Mouse (Mus musculus): Measurements from ENCODE around the gene Tmem239. TPM values are rescaled to one million over a fixed set of nuclear protein-coding genes. Genes with fewer than 3 reads are reported as not detected.

Gene Tmem239
- polyA plus RNA-seq, 1 experiment from 2014 or later: 0.11 TPM

DNA sequence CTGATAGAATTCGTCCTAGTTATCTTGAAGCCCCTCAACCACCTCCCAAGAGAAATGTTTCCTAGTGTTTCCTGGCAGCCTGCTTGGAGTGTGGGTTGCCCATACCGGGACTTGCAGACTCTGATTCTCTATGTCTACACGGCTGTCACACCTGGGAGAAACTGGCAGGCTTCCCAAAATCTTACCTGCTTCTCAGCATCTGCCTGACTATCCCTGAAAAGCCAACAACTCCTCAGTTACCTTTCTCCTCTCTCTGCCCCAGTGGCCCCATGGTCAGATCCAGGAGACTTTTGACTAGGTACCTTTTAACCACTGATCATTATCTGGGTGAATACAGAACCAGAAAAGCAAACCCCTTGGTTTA is 45.4 kb downstream of the Tmem239 start:
- H3K4me1 ChIP-seq: peaks cover 49% of the 10 kb centered on the region
- H3K9ac ChIP-seq: peak overlapping the region; percentile 93
- H3K27me3 ChIP-seq (replicated peaks): peaks cover 6% of the 10 kb centered on the region
- no peak for ATAC-seq (ENCODE audit: extremely low read depth, insufficient number of reproducible peaks, low FRiP score, low TSS enrichment)
- H3K27ac ChIP-seq (replicated peaks): no peak overlapping the region
- no peaks in the 10 kb centered on the region for H3K36me3 ChIP-seq
- no peaks in the 10 kb centered on the region for H3K9me3 ChIP-seq
- H3K4me3 ChIP-seq: peak overlapping the region; percentile 86
- peak overlapping the region; percentile 77 for H3K4me2 ChIP-seq
- 55% methylated on average over 3 of the region's 3 CpGs for WGBS

DNA sequence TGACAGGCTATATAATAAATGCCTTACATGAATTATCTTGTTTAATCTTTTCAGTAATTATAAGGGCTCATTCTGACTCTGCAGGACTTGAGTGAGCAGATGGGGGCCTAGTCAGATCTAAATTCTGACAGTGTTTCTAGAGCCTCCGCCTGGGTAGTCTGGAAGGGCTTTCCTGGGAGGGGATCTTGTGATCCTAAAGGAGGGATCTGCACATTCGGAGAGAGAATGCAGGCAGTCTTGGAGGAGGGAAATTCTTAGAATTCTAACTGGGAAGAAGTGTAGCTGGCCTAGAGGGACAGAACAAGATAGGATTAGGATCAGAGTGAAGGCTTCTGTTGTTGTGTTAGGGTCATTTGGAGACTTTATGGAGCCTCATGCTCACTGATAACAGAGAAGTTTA is 46.0 kb downstream of the Tmem239 start:
- no peaks in the 10 kb centered on the region for H3K36me3 ChIP-seq
- H3K4me3 ChIP-seq: no peak overlapping the region
- peaks cover 6% of the 10 kb centered on the region for H3K27me3 ChIP-seq (replicated peaks)
- H3K9ac ChIP-seq: 0 out of 2 replicates have a peak overlapping the region, but pooled peaks have one; percentile 53
- ATAC-seq (ENCODE audit: extremely low read depth, insufficient number of reproducible peaks, low FRiP score, low TSS enrichment): no peak
- no peak overlapping the region for H3K27ac ChIP-seq (replicated peaks)
- H3K9me3 ChIP-seq: no peaks in the 10 kb centered on the region
- peaks cover 54% of the 10 kb centered on the region for H3K4me1 ChIP-seq
- WGBS: 45% methylated on average over 2 of the region's 2 CpGs
- H3K4me2 ChIP-seq: peak overlapping the region; percentile 77; the same call in 1 of the 2 replicates

DNA sequence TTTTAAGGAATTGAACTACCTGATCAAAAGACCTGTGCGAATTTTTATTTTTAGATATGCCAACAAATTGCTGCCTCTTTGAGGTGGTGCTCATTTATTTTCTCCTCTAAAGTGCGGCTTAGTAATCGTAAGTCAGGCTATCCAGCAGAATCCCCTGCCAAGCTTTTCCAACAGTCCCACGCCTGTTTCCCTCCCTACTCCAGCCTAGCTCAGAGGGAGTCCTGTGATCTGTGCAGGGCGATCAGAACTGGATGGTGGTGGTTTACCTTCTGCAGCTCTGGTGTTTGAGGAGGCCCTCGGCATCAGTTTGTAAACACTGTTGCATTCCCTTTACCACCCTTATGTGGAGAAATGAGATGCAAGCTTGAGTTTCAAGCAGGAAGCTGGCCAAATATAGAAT is 47.1 kb downstream of the Tmem239 start:
- peak overlapping the region; percentile 14; the same call in 1 of the 2 replicates for H3K9ac ChIP-seq
- no peaks in the 10 kb centered on the region for H3K36me3 ChIP-seq
- no peak for ATAC-seq (ENCODE audit: extremely low read depth, insufficient number of reproducible peaks, low FRiP score, low TSS enrichment)
- 60% methylated on average over 6 of the region's 6 CpGs for WGBS
- no peaks in the 10 kb centered on the region for H3K9me3 ChIP-seq
- 0 out of 2 replicates have a peak overlapping the region, but pooled peaks have one; percentile 16 for H3K4me2 ChIP-seq
- H3K27ac ChIP-seq (replicated peaks): no peak overlapping the region
- H3K4me3 ChIP-seq: no peak overlapping the region
- peaks cover 55% of the 10 kb centered on the region for H3K4me1 ChIP-seq
- H3K27me3 ChIP-seq (replicated peaks): peaks cover 2% of the 10 kb centered on the region

DNA sequence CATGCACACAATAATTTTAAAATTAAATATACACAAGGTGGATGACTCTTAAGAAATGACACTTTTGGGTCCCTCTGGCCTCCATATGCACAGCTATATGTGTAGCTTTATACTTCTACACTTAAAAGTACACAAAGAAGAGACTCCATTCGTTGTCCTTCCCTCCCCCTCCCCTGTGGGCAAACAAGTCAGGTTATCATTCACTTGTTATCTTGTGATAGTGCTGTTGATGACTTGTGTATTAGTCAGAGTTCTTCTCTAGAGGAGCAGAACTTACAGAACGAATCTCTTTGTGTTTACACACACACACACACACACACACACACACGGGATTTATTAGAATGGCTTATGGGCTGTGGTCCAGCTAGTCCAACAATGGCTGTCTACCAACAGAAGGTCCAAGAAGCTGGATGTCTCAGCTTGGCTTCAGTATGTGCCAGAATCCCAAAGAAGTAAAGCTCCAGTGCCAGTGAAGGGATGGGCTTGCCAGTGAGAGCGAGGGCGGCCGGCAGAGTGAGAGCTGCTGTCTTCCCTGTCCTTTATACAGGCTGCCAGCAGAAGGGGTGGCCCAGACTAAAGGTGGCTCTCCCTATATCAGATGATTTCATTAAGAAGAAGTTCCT is 48.6 kb downstream of the Tmem239 start:
- WGBS: 66% methylated on average over 6 of the region's 6 CpGs
- no peak overlapping the region for H3K4me2 ChIP-seq
- no peaks in the 10 kb centered on the region for H3K27me3 ChIP-seq (replicated peaks)
- H3K4me1 ChIP-seq: peaks cover 53% of the 10 kb centered on the region
- H3K9ac ChIP-seq: no peak overlapping the region
- no peaks in the 10 kb centered on the region for H3K9me3 ChIP-seq
- no peak overlapping the region for H3K4me3 ChIP-seq
- H3K27ac ChIP-seq (replicated peaks): no peak overlapping the region
- no peak for ATAC-seq (ENCODE audit: extremely low read depth, insufficient number of reproducible peaks, low FRiP score, low TSS enrichment)
- no peaks in the 10 kb centered on the region for H3K36me3 ChIP-seq

Other genes starting within 250 kb of the Tmem239 start
- gene Snrpb, start 227.1 kb upstream of the Tmem239 start, polyA plus RNA-seq (2015; fragmentation: Nextera tagmentation; extraction: Ambion mirVana): 426 and 455 TPM in 2 replicates
- not detected in 2 replicates for gene Tmc2, start 211.3 kb upstream of the Tmem239 start, polyA plus RNA-seq (2015; fragmentation: Nextera tagmentation; extraction: Ambion mirVana)
- 143 and 152 TPM in 2 replicates for gene Nop56, start 132.0 kb upstream of the Tmem239 start, polyA plus RNA-seq (2015; fragmentation: Nextera tagmentation; extraction: Ambion mirVana)
- 237 and 266 TPM in 2 replicates for gene Idh3b, start 121.9 kb upstream of the Tmem239 start, polyA plus RNA-seq (2015; fragmentation: Nextera tagmentation; extraction: Ambion mirVana)
- 0.39 and 0.64 TPM in 2 replicates for gene Ebf4, start 111.3 kb upstream of the Tmem239 start, polyA plus RNA-seq (2015; fragmentation: Nextera tagmentation; extraction: Ambion mirVana)
- gene Cpxm1, start 8.9 kb upstream of the Tmem239 start, polyA plus RNA-seq (2015; fragmentation: Nextera tagmentation; extraction: Ambion mirVana): 34.6 and 40.6 TPM in 2 replicates
- not detected in 2 replicates for gene Gm28372, start 1.2 kb upstream of the Tmem239 start, polyA plus RNA-seq (2015; fragmentation: Nextera tagmentation; extraction: Ambion mirVana)
- not detected in 2 replicates for gene 1700020A23Rik, start 1.2 kb upstream of the Tmem239 start, polyA plus RNA-seq (2015; fragmentation: Nextera tagmentation; extraction: Ambion mirVana)
- gene Vps16, start 17.9 kb downstream of the Tmem239 start, polyA plus RNA-seq (2015; fragmentation: Nextera tagmentation; extraction: Ambion mirVana): 51.8 and 55.4 TPM in 2 replicates
- gene Pced1a, start 18.2 kb downstream of the Tmem239 start, polyA plus RNA-seq (2015; fragmentation: Nextera tagmentation; extraction: Ambion mirVana): 7.0 and 7.1 TPM in 2 replicates
- 64.0 and 64.6 TPM in 2 replicates for gene Ptpra, start 43.8 kb downstream of the Tmem239 start, polyA plus RNA-seq (2015; fragmentation: Nextera tagmentation; extraction: Ambion mirVana)
- 71.8 and 72.3 TPM in 2 replicates for gene Mrps26, start 157.3 kb downstream of the Tmem239 start, polyA plus RNA-seq (2015; fragmentation: Nextera tagmentation; extraction: Ambion mirVana)
- gene Oxt, start 169.7 kb downstream of the Tmem239 start, polyA plus RNA-seq (2015; fragmentation: Nextera tagmentation; extraction: Ambion mirVana): not detected in 2 replicates
- gene Avp, start 176.1 kb downstream of the Tmem239 start, polyA plus RNA-seq (2015; fragmentation: Nextera tagmentation; extraction: Ambion mirVana): not detected in 2 replicates
- gene Fastkd5, start 223.5 kb downstream of the Tmem239 start, polyA plus RNA-seq (2015; fragmentation: Nextera tagmentation; extraction: Ambion mirVana): 11.9 and 12.0 TPM in 2 replicates
- 7.3 TPM in 2 replicates for gene Ubox5, start 223.6 kb downstream of the Tmem239 start, polyA plus RNA-seq (2015; fragmentation: Nextera tagmentation; extraction: Ambion mirVana)
- 1.5 and 1.8 TPM in 2 replicates for gene Lzts3, start 236.3 kb downstream of the Tmem239 start, polyA plus RNA-seq (2015; fragmentation: Nextera tagmentation; extraction: Ambion mirVana)

Measured in heart, embryonic 13.5 days (tissue).